Mouse (Mus musculus) bone marrow, adult 2 months (tissue): ENCODE measurements at regions not wholly inside any gene's neighbourhood (a gene's known extent, or its start where the extent isn't known, plus 50 kb on each side); places are given as distances from the start of the nearest gene placed in this dataset.

Source experiments
- H3K27ac ChIP-seq: fragments of 200-500 bp; 2 replicates; pipeline ENCODE4 v1.5.1; 2012; ENCODE audit warnings: low read depth, mild to moderate bottlenecking, control low read depth, inconsistent platforms, low read length; ENCODE audit not compliant: control insufficient read depth, poor library complexity, insufficient read depth
- H3K4me1 ChIP-seq: fragments of 200-500 bp; 2 replicates; pipeline ENCODE4 v1.6.1; 2011; ENCODE audit warnings: low read length; ENCODE audit not compliant: control insufficient read depth, insufficient read depth
- H3K4me3 ChIP-seq: fragments of 200-500 bp; replicated peaks from 2 replicates; pipeline ENCODE3; 2011; ENCODE audit warnings: mild to moderate bottlenecking, low read depth, low read length, control low read depth; ENCODE audit not compliant: control insufficient read depth
- CTCF ChIP-seq: fragments of 200-500 bp; IDR thresholded peaks from 2 replicates; pipeline ENCODE4 v1.5.1; 2011; ENCODE audit warnings: low read length, control low read depth; ENCODE audit not compliant: control insufficient read depth, insufficient read depth
- POLR2A ChIP-seq: fragments of 200-500 bp; IDR thresholded peaks from 2 replicates; pipeline ENCODE4 v1.6.1; 2011; ENCODE audit warnings: low read depth, mild to moderate bottlenecking, control low read depth, low read length, borderline replicate concordance; ENCODE audit not compliant: control insufficient read depth
- WGBS: fragments of 180-500 bp; shearing (Covaris S2); methylation state at CpG from one replicate; pipeline ENCODE4 v1.1.7; 2018; 5-methylcytosine and 5-hydroxymethylcytosine counted together

GRCm38 (mm10) chr8:15190708-15191107 is 144.8 kb upstream of the BB014433 start:
- TF ChIP-seq CTCF (no peak), POLR2A (no peak)
- no peak overlapping the region for H3K27ac ChIP-seq
- no peaks in the 10 kb centered on the region for H3K4me1 ChIP-seq
- H3K4me3 ChIP-seq = no peak overlapping the region
- WGBS = 75% methylated on average over 3 of the region's 3 CpGs

- H3K4me1 ChIP-seq = no peaks in the 10 kb centered on the region
- H3K27ac ChIP-seq = no peak overlapping the region
- TF ChIP-seq CTCF = no peak
- TF ChIP-seq POLR2A = no peak
- 63% methylated on average over 9 of the region's 10 CpGs for WGBS
- H3K4me3 ChIP-seq = no peak overlapping the region
Measured at GRCm38 (mm10) chr8:15189079-15189612, 143.3 kb upstream of the BB014433 start.
